Mouse (Mus musculus): Measurements from ENCODE around the gene Rgs16.
"Not testable (repeated sequence)": the region's sequence is repeated elsewhere in the genome, so short reads cannot be mapped to it uniquely, and the experiment has no call there.

The Rgs16 gene

GRCm38 (mm10) chr1:153752521-153752920, 12.4 kb downstream of the Rgs16 start:
- DNase-seq, result no peak

- DNase-seq, result no peak
Observed at GRCm38 (mm10) chr1:153753725-153754464, 13.7 kb downstream of the Rgs16 start.

GRCm38 (mm10) chr1:153764136-153764535, 24.0 kb downstream of the Rgs16 start:
- no peak for DNase-seq

- no peak for DNase-seq
Observed at GRCm38 (mm10) chr1:153766298-153766697, 26.1 kb downstream of the Rgs16 start.

GRCm38 (mm10) chr1:153767281-153767680, 27.1 kb downstream of the Rgs16 start:
- no peak for DNase-seq

GRCm38 (mm10) chr1:153768465-153768864, 28.3 kb downstream of the Rgs16 start:
- no peak for DNase-seq

- DNase-seq, result not testable (repeated sequence)
Observed at GRCm38 (mm10) chr1:153769571-153769970, 29.4 kb downstream of the Rgs16 start.

- no peak for DNase-seq
Observed at GRCm38 (mm10) chr1:153769998-153770775, 30.0 kb downstream of the Rgs16 start.

GRCm38 (mm10) chr1:153770776-153771167, 30.6 kb downstream of the Rgs16 start:
- DNase-seq, result no peak

GRCm38 (mm10) chr1:153775174-153775573, 35.0 kb downstream of the Rgs16 start:
- no peak for DNase-seq

- DNase-seq, result no peak
Observed at GRCm38 (mm10) chr1:153776257-153776656, 36.1 kb downstream of the Rgs16 start.

GRCm38 (mm10) chr1:153778205-153778604, 38.1 kb downstream of the Rgs16 start:
- DNase-seq, result no peak

- no peak for DNase-seq
Observed at GRCm38 (mm10) chr1:153783339-153783738, 43.2 kb downstream of the Rgs16 start.

- no peak for DNase-seq
Observed at GRCm38 (mm10) chr1:153785608-153786007, 45.5 kb downstream of the Rgs16 start.

- DNase-seq, result no peak
Observed at GRCm38 (mm10) chr1:153790708-153791107, 50.6 kb downstream of the Rgs16 start.

GRCm38 (mm10) chr1:153794241-153794640, 54.1 kb downstream of the Rgs16 start:
- DNase-seq, result no peak
